Mouse (Mus musculus) heart, postnatal 0 days (tissue): ENCODE results near the gene Eme2. TPM values are rescaled to one million over a fixed set of nuclear protein-coding genes. Genes with fewer than 3 reads are reported as not detected.

Experiments used
- ATAC-seq: fragments of 200-750 bp; cut with Nextera tagmentation; 2 replicates; pipeline ENCODE4 v1.8.0; 2017; ENCODE audit warnings: low read depth, moderate number of reproducible peaks, moderate library complexity; ENCODE audit not compliant: insufficient read depth
- DNase-seq: peaks from one replicate; pipeline ENCODE4 v3.0.0-alpha.2; 2016; ENCODE audit warnings: low spot score
- H3K27ac ChIP-seq: fragments of 300-500 bp; sonication (generic); 2 replicates; pipeline ENCODE4 v1.5.1; 2014; ENCODE audit warnings: low read depth, mild to moderate bottlenecking
- H3K27me3 ChIP-seq: fragments of 300-500 bp; sonication (generic); 2 replicates; pipeline ENCODE4 v1.6.1; 2014; ENCODE audit warnings: low read length, mixed read lengths; ENCODE audit not compliant: control insufficient read depth, insufficient read depth
- H3K36me3 ChIP-seq: fragments of 300-500 bp; sonication (generic); replicated peaks from 2 replicates; pipeline ENCODE4 v1.6.1; 2014; ENCODE audit warnings: low read length, mixed read lengths; ENCODE audit not compliant: control insufficient read depth, insufficient read depth
- H3K4me1 ChIP-seq: fragments of 300-500 bp; sonication (generic); 2 replicates; pipeline ENCODE4 v1.6.1; 2014; ENCODE audit warnings: antibody characterized with exemption; ENCODE audit not compliant: control insufficient read depth, insufficient read depth
- H3K4me2 ChIP-seq: fragments of 300-500 bp; sonication (generic); 2 replicates; pipeline ENCODE4 v1.6.1; 2014; ENCODE audit warnings: low read depth, mild to moderate bottlenecking, low read length, moderate library complexity
- H3K4me3 ChIP-seq: fragments of 300-500 bp; sonication (generic); 2 replicates; pipeline ENCODE4 v1.5.1; 2014; ENCODE audit warnings: low read depth, low read length
- H3K9ac ChIP-seq: fragments of 300-500 bp; sonication (generic); replicated peaks from 2 replicates; pipeline ENCODE4 v1.6.1; 2014; ENCODE audit warnings: low read depth, low read length, mixed read lengths
- H3K9me3 ChIP-seq: fragments of 300-500 bp; sonication (generic); replicated peaks from 2 replicates; pipeline ENCODE4 v1.6.1; 2016; ENCODE audit warnings: low read length; ENCODE audit not compliant: control insufficient read depth
- CTCF ChIP-seq: IDR thresholded peaks from 2 replicates; pipeline ENCODE4 v1.5.1; 2016; ENCODE audit warnings: antibody characterized with exemption, control low read depth, low read depth
- EP300 ChIP-seq: IDR thresholded peaks from 2 replicates; pipeline ENCODE4 v1.6.1; 2016; ENCODE audit warnings: antibody characterized with exemption, low read depth
- WGBS: fragments of 180-500 bp; shearing (Covaris S2); extraction: QIAGEN DNeasy Blood & Tissue Kit; methylation state at CpG from one replicate; pipeline ENCODE4 v1.1.7; 2014; 5-methylcytosine and 5-hydroxymethylcytosine counted together
- polyA plus RNA-seq: library from polyadenylated mRNA; unstranded; fragments of >200 nt; fragmentation: Nextera tagmentation; extraction: Ambion mirVana; gene quantifications from 2 replicates; pipeline ENCODE4 v1.2.1, GENCODE M21; 2015
- total RNA-seq: library from RNA; depleted of rRNA; stranded (reverse); fragments of >200 nt; gene quantifications from 2 replicates; pipeline ENCODE4 v1.2.3, GENCODE M21; 2014; ENCODE audit warnings: low replicate concordance

Eme2 gene
- total and polyA plus RNA-seq, 2 experiments from 2014 or later, result 15.5 to 28.2 TPM

DNA sequence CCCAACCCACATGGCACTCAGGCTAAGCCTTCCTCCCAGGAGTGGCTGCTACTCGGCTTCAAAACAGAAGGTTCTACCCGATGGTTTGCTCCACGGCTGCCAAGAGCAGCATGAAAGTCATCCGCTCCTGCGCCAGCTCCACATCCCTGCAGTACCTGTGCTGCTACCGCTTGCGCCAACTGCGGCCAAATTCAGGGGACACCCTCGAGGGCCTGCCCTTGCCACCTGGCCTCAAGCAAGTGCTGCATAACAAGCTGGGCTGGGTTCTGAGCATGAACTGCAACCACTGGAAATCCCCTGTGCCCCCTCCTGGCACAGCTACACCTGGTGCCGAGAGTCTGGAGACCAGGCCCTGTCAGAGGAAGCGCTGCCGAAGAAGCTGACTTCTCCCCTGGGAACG, 3.6 kb downstream of the Eme2 start:
- H3K36me3 ChIP-seq, result peaks cover 35% of the 10 kb centered on the region
- 78% methylated on average over 12 of the region's 13 CpGs for WGBS

DNA sequence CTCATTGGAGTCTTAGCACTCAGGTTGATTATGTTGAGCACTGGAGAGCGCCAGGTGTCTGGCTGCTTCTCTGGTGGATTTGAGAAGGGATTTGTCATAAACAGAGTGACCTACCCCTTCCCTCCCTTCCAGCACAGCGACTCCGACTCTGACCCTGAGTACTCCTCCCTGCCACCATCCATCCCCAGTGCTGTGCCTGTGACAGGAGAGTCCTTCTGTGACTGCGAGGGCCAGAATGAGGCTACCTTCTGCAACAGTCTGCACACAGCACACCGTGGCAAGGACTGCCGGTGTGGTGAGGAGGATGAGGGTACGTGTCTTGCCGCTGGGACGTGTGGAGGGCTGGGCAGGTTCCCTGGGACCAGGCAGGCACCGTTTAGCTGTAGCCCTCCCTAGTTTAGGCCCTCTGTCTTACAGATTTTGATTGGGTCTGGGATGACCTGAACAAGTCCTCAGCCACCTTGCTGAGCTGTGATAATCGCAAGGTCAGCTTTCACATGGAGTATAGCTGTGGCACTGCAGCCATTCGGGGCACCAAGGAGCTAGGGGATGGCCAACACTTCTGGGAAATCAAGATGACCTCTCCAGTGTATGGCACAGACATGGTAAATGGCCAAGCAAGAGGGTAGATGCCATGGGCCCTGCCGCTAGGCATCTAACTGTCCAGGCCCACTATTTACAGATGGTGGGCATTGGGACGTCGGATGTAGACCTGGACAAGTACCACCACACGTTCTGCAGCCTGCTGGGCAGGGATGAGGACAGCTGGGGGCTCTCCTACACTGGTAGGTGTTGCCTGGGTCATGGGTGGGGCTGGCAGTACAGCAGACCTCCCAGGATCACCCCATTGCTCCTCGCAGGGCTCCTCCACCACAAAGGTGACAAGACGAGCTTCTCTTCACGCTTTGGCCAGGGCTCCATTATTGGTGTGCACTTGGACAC, 4.5 kb downstream of the Eme2 start:
- H3K9me3 ChIP-seq, result no peaks in the 10 kb centered on the region
- no peak overlapping the region for H3K27ac ChIP-seq
- H3K27me3 ChIP-seq, result no peaks in the 10 kb centered on the region
- TF ChIP-seq EP300, result no peak
- TF ChIP-seq CTCF, result no peak
- DNase-seq, result no peak
- H3K4me3 ChIP-seq, result no peak overlapping the region
- ATAC-seq, result no peak
- no peak overlapping the region for H3K4me2 ChIP-seq
- 86% methylated on average over 19 of the region's 19 CpGs for WGBS
- peaks cover 35% of the 10 kb centered on the region for H3K36me3 ChIP-seq
- no peak overlapping the region for H3K9ac ChIP-seq
- H3K4me1 ChIP-seq, result peaks cover 21% of the 10 kb centered on the region

More for the DNA sequence above, 3.6 kb downstream of the Eme2 start:
- no peaks in the 10 kb centered on the region for H3K27me3 ChIP-seq
- H3K9ac ChIP-seq, result no peak overlapping the region
- DNase-seq (no peak), ATAC-seq (no peak)
- no peak overlapping the region for H3K27ac ChIP-seq
- no peak for TF ChIP-seq CTCF
- no peak for TF ChIP-seq EP300
- no peak overlapping the region for H3K4me3 ChIP-seq
- H3K4me1 ChIP-seq, result peaks cover 24% of the 10 kb centered on the region
- no peak overlapping the region for H3K4me2 ChIP-seq
- no peaks in the 10 kb centered on the region for H3K9me3 ChIP-seq

DNA sequence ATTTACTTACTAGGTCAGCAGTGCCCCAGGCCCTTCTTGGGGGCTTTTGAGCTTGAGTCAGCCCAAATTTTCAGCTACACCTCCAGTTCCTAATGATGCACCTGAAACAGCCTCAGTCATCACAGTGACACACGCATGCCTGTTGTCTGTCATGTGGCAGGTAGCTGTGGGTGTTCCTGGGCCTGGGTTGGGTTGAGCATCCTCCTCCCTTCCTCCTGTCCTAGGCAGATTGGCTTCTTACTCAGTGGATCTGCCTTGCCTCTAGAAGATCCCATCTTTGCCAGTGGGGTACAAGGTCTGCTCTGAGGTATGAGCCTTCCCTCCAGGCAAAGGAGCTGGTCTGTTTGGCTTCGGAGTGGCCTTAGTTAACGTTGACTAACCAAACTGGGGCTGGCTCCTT, 6.0 kb downstream of the Eme2 start:
- peaks cover 17% of the 10 kb centered on the region for H3K4me1 ChIP-seq
- ATAC-seq (no peak), DNase-seq (no peak)
- TF ChIP-seq CTCF (no peak), EP300 (no peak)
- H3K36me3 ChIP-seq, result peaks cover 35% of the 10 kb centered on the region
- no peak overlapping the region for H3K4me3 ChIP-seq
- no peaks in the 10 kb centered on the region for H3K27me3 ChIP-seq
- no peak overlapping the region for H3K9ac ChIP-seq
- 82% methylated on average over 3 of the region's 3 CpGs for WGBS
- H3K27ac ChIP-seq, result no peak overlapping the region
- H3K9me3 ChIP-seq, result no peaks in the 10 kb centered on the region
- H3K4me2 ChIP-seq, result no peak overlapping the region

DNA sequence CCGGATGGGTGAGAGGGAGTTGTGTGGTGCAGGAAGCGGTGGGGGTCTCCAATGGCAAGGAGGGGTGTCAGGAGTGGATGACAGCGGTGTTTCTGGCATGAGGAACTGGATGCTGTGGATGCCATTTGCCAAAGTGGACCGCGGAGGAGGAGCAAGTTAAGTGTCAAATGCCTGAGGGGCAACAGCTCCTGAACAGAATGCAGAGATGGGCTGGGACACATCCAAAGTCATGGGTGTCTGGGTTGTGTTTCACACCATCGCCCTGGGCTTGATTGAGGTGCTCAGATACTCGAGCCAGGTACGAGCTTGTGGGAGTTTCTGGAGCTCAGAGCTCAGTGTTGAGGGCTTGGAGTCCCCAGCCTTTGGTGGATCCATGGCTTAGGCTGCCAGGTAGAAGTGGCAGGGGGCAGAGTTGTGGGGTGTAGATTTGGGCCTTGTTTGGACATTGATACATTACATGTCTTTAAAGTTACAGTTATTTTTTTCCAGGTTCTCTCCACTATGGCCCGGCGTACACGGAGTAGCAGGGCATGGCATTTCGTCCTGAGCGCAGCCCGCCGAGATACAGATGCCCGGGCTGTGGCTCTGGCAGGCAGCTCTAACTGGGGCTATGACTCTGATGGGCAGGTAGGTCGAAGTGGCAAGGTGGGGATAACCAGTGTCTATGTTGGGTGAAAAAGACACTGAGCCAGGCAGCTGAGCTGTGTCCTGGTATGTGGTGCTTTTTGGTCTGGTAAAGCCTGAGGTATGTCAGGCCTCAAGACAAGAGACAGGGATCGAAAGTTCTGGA, 7.4 kb downstream of the Eme2 start:
- no peak for TF ChIP-seq CTCF
- no peak for TF ChIP-seq EP300
- peak; percentile 22 for DNase-seq
- H3K36me3 ChIP-seq, result peaks cover 30% of the 10 kb centered on the region

DNA sequence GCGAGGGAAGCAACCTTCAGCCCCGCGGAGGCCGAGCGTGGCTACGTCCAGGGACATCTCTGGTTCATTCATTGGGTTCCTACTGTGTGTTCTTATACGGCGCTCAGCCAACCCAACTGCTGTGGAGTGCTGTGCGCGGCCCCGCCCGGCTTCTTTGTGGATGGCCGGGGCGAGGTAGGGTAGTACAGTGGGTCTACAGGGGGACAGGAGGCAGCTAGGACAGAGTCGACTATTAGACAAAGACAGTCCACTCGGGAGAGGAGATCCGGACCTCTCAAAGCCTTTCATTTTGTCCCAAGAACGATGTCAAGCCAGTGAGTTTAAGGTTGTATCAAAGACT, 8.0 kb downstream of the Eme2 start:
- under 1% methylated on average over 18 of the region's 18 CpGs for WGBS
- no peak for DNase-seq
- Histone ChIP-seq H3K9me3 (no peaks in the 10 kb centered on the region), H3K4me2 (peak overlapping the region; percentile 97), H3K27me3 (no peaks in the 10 kb centered on the region), H3K4me1 (peaks cover 17% of the 10 kb centered on the region), H3K4me3 (peak overlapping the region; percentile 88), H3K36me3 (peaks cover 24% of the 10 kb centered on the region), H3K27ac (peak overlapping the region; percentile 92), H3K9ac (peak overlapping the region; percentile 82)
- no peak for TF ChIP-seq EP300
- TF ChIP-seq CTCF, result no peak
- ATAC-seq, result peak; percentile 15

More for the DNA sequence above, 7.4 kb downstream of the Eme2 start:
- H3K4me2 ChIP-seq, result peak overlapping the region; percentile 97
- H3K27ac ChIP-seq, result peak overlapping the region; percentile 92
- ATAC-seq, result no peak
- H3K4me3 ChIP-seq, result peak overlapping the region; percentile 88
- no peaks in the 10 kb centered on the region for H3K27me3 ChIP-seq
- 58% methylated on average over 18 of the region's 18 CpGs for whole genome bisulfite sequencing
- peaks cover 17% of the 10 kb centered on the region for H3K4me1 ChIP-seq
- H3K9ac ChIP-seq, result peak overlapping the region; percentile 82
- H3K9me3 ChIP-seq, result no peaks in the 10 kb centered on the region
